Mouse (Mus musculus) forebrain, embryonic 13.5 days (tissue): ENCODE measurements at regions not wholly inside any gene's neighbourhood (a gene's known extent, or its start where the extent isn't known, plus 50 kb on each side); places are given as distances from the start of the nearest gene placed in this dataset.

Experiments used
- ATAC-seq: fragments of 200-750 bp; cut with Nextera tagmentation; 2 replicates; pipeline ENCODE4 v1.8.0; 2017
- H3K27ac ChIP-seq: fragments of 300-500 bp; sonication (generic); 2 replicates; pipeline ENCODE4 v1.5.1; 2015; ENCODE audit warnings: inconsistent platforms, mild to moderate bottlenecking, moderate library complexity
- H3K27me3 ChIP-seq: fragments of 300-500 bp; sonication (generic); 2 replicates; pipeline ENCODE4 v1.6.1; 2015; ENCODE audit warnings: mild to moderate bottlenecking, inconsistent platforms
- H3K36me3 ChIP-seq: fragments of 300-500 bp; sonication (generic); 2 replicates; pipeline ENCODE4 v1.6.1; 2015; ENCODE audit warnings: mild to moderate bottlenecking, inconsistent platforms; ENCODE audit not compliant: poor library complexity, severe bottlenecking
- H3K4me1 ChIP-seq: fragments of 300-500 bp; sonication (generic); 2 replicates; pipeline ENCODE4 v1.6.1; 2015; ENCODE audit warnings: inconsistent platforms
- H3K4me2 ChIP-seq: fragments of 300-500 bp; sonication (generic); 2 replicates; pipeline ENCODE4 v1.6.1; 2015; ENCODE audit warnings: inconsistent platforms, mild to moderate bottlenecking, moderate library complexity
- H3K4me3 ChIP-seq: fragments of 300-500 bp; sonication (generic); 2 replicates; pipeline ENCODE4 v1.5.1; 2015; ENCODE audit warnings: mild to moderate bottlenecking, inconsistent platforms
- H3K9ac ChIP-seq: fragments of 300-500 bp; sonication (generic); 2 replicates; pipeline ENCODE4 v1.6.1; 2015; ENCODE audit warnings: mild to moderate bottlenecking, inconsistent platforms
- H3K9me3 ChIP-seq: fragments of 300-500 bp; sonication (generic); replicated peaks from 2 replicates; pipeline ENCODE4 v1.6.1; 2016; ENCODE audit warnings: inconsistent platforms
- WGBS: fragments of 180-500 bp; shearing (Covaris S2); methylation state at CpG from one replicate; pipeline ENCODE4 v1.1.7; 2015; 5-methylcytosine and 5-hydroxymethylcytosine counted together

DNA sequence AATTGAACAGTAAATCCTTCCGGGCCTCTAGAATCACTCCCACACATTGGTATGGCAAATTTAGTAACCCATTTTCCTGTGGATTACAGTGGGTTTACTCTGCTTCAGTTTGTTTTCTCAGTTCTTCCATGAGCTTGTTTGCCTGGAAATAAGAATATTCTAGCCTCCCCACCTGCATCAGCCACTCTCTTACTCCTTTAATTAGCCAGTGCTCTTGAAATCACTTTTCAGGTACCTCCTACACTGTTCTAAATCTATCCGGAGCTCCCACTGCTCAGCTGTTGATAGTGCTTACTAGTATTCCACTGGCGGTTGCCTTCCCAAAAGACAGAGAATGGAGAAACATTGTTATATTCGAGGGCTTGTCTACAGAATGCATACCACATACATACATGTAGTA, 167.1 kb downstream of the Htr7 start:
- no peak overlapping the region for H3K9ac ChIP-seq
- H3K36me3 ChIP-seq = no peaks in the 10 kb centered on the region
- no peaks in the 10 kb centered on the region for H3K4me1 ChIP-seq
- H3K9me3 ChIP-seq = no peaks in the 10 kb centered on the region
- WGBS = 85% methylated on average over 4 of the region's 4 CpGs
- no peak overlapping the region for H3K27ac ChIP-seq
- no peak overlapping the region for H3K4me2 ChIP-seq
- no peak for ATAC-seq
- H3K4me3 ChIP-seq = no peak overlapping the region
- no peaks in the 10 kb centered on the region for H3K27me3 ChIP-seq

DNA sequence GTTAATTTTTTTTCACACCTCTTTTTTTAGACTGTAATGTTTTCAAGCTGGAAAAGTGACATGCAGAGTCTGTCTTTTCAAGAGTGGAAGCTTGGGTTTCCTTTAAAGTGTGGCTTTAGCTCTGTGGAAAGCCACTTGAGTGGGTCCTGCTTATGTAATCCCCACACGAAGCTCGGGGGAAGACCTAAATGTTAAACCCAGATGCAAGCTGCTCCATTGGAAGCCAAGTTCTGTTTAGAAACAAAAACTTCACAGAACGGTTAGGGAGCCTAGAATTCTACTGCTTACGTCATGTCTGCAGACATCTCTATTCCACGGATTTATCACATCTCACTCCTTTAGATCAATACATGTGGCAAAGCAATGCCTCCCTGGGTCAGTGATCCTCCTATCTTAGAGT, 171.0 kb downstream of the Htr7 start:
- Histone ChIP-seq H3K27ac (no peak overlapping the region), H3K4me3 (no peak overlapping the region), H3K4me1 (no peaks in the 10 kb centered on the region), H3K27me3 (no peaks in the 10 kb centered on the region), H3K9me3 (no peaks in the 10 kb centered on the region), H3K36me3 (no peaks in the 10 kb centered on the region), H3K4me2 (no peak overlapping the region), H3K9ac (no peak overlapping the region)
- ATAC-seq = no peak
- WGBS = 82% methylated on average over 5 of the region's 5 CpGs

DNA sequence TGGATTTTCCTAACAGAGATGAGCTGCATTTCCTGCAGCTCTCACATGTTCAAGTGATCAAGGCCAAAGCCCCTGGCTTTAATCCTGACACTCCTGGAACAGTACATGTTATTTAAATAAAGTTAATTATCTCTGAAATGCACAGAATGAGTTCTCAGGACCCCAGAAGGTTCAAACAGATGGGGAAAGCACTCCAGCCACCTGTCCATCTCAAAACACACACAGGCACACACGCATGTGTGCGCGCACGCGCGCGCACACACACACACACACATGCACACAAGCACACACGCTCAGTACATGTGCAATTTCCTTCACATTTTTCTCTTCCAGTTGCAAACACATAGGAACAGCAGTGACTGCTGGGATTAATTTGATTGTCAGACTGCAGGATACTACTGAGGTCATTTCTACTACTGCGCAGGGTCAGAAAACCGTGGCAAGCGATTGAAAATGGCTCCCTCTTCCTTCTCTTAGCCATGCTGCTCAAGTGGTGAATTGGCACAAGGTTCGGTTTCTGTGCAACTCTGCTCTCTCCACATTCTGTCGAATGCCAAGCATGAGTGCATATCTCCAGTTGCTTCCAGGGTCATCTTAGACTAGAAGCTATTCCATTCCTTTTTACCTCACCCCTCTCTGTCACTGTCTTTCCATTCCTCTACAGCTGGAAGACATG, 175.4 kb downstream of the Htr7 start:
- H3K27ac ChIP-seq = no peak overlapping the region
- no peak overlapping the region for H3K4me2 ChIP-seq
- 93% methylated on average over 13 of the region's 13 CpGs for WGBS
- H3K27me3 ChIP-seq = no peaks in the 10 kb centered on the region
- H3K9ac ChIP-seq = no peak overlapping the region
- no peak overlapping the region for H3K4me3 ChIP-seq
- H3K36me3 ChIP-seq = no peaks in the 10 kb centered on the region
- H3K4me1 ChIP-seq = no peaks in the 10 kb centered on the region
- peak; percentile 45; the same call in 1 of the 2 replicates for ATAC-seq
- no peaks in the 10 kb centered on the region for H3K9me3 ChIP-seq

DNA sequence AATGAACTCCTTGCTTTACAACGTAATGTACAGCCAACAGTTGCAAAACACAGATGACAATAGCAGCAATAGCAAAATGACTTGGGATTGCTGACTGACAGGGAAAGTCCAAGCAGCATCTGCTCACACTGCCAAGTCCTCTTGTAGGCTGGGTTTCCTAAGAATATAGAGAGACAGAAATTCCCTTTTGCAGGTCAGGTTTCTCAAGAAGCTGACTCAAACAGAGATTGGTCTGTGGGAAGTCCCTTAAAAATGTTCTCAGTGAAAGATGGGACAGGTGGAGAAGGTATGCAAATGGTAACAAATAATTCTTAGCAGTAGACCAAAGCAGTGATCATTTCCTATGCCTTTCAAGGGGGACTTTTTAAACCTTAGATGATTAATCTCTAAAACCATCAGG, 181.8 kb downstream of the Htr7 start:
- H3K4me1 ChIP-seq = no peaks in the 10 kb centered on the region
- H3K27ac ChIP-seq = no peak overlapping the region
- 71% methylated on average over 1 of the region's 1 CpGs for WGBS
- no peak overlapping the region for H3K4me2 ChIP-seq
- no peak for ATAC-seq
- no peaks in the 10 kb centered on the region for H3K9me3 ChIP-seq
- no peak overlapping the region for H3K9ac ChIP-seq
- H3K4me3 ChIP-seq = no peak overlapping the region
- H3K27me3 ChIP-seq = no peaks in the 10 kb centered on the region
- H3K36me3 ChIP-seq = no peaks in the 10 kb centered on the region

DNA sequence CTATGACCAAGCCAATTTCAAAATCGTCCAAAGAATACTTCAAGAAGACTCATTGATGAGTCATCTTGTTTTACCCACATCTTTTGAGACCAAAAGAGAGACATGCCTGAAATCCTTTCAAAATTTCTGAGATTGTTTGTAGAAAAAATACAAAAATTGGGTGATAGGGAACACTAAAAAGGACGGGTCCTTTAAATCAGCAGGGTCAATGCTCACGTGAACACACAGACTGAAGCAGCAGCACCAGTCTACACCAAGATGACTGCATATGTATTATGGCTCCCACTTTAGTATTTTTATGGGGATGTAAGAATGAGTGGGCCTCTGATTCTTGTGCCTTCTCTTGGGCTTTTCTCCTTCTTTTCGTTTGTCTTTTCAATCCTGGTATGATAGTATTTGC, 186.6 kb downstream of the Htr7 start:
- H3K27me3 ChIP-seq = no peaks in the 10 kb centered on the region
- no peak overlapping the region for H3K4me3 ChIP-seq
- H3K9ac ChIP-seq = no peak overlapping the region
- no peak overlapping the region for H3K4me2 ChIP-seq
- no peaks in the 10 kb centered on the region for H3K36me3 ChIP-seq
- no peak for ATAC-seq
- H3K27ac ChIP-seq = no peak overlapping the region
- no peaks in the 10 kb centered on the region for H3K9me3 ChIP-seq
- no peaks in the 10 kb centered on the region for H3K4me1 ChIP-seq
- WGBS = 87% methylated on average over 4 of the region's 4 CpGs

DNA sequence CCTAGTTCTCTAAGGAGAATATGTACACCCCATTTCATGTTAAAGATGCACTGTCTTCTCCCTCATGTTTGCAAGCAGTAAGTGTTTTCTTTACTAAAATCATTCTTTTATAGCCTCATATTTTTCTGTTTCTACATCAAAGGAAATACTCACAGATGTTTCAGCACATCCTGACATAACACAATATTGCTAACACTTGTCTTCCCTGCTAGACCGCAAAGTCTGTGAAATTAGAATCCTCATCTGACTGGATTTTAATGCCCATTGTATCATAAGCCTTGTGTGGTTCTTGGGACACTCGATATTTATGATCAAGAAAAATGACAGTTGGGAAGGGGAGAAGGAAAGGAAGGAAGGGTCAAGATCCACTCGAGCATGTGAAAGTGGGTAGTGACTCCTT, 188.8 kb downstream of the Htr7 start:
- WGBS = 85% methylated on average over 3 of the region's 3 CpGs
- no peaks in the 10 kb centered on the region for H3K9me3 ChIP-seq

DNA sequence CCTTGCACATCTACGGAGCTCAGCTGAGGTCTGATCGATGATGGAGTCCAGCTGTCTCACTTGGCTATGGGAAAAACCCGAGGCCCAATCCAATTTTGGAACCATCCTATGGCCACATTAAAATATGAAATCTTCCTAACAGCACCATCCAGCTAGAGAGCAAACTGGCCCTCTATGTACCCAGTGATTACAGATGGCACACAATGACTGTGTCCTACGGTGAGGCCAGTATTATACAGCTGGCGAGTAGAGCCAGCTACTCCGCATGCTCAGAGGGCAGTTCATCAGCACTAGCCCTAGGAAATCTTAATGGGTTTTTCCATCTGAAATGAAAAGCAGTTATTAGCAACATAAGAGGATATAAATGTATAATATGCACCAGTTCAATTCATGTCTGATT, 194.3 kb downstream of the Htr7 start:
- Histone ChIP-seq H3K9ac (no peak overlapping the region), H3K9me3 (no peaks in the 10 kb centered on the region), H3K4me3 (no peak overlapping the region), H3K27ac (no peak overlapping the region), H3K4me2 (no peak overlapping the region), H3K4me1 (no peaks in the 10 kb centered on the region), H3K27me3 (no peaks in the 10 kb centered on the region), H3K36me3 (no peaks in the 10 kb centered on the region)
- WGBS = 85% methylated on average over 6 of the region's 6 CpGs
- ATAC-seq = no peak

More for the DNA sequence above, 188.8 kb downstream of the Htr7 start:
- Histone ChIP-seq H3K27ac (no peak overlapping the region), H3K4me2 (no peak overlapping the region), H3K9ac (no peak overlapping the region), H3K27me3 (no peaks in the 10 kb centered on the region), H3K4me1 (no peaks in the 10 kb centered on the region), H3K36me3 (no peaks in the 10 kb centered on the region), H3K4me3 (no peak overlapping the region)
- ATAC-seq = no peak

DNA sequence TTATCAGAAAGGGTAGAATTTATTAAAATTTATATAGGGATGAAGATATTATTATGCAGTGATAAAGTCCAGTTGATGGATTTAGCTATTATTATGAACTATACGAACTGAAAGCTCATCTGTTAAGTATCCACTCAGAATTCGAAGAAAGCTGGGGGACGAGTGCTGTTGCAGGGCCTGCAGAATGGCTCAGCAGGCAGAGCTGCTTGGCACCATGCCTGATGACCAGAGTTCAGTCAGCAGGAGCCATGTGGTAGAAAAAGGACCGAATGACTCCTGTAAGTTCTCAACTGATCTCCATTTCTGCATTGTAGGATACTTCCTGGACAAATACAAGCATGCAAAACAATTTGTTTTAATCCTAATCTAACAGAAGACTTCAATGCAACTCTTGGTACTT, 195.9 kb downstream of the Htr7 start:
- no peak for ATAC-seq
- no peaks in the 10 kb centered on the region for H3K27me3 ChIP-seq

DNA sequence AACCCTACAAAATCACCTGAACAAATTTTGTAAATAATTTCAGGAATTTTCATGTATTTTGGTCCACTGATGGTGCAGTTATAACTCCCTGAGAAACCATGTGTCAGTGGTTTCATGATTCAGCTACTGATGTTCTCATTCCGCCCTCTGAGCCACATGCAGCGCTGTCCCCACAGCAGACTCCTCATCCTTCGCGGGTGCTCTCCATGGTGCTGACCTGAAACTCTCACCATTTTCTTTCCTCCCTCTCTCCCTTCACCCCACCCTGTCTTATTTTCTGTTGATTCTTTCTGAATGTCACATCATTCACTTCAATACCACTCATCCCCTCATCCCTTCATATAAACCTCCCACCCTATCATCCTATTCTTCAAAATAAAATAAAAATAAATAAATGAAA, 224.3 kb downstream of the Htr7 start:
- WGBS = 15% methylated on average over 4 of the region's 4 CpGs
- H3K9ac ChIP-seq = no peak overlapping the region
- H3K4me2 ChIP-seq = no peak overlapping the region
- no peaks in the 10 kb centered on the region for H3K36me3 ChIP-seq
- no peaks in the 10 kb centered on the region for H3K27me3 ChIP-seq
- H3K4me1 ChIP-seq = no peaks in the 10 kb centered on the region
- H3K4me3 ChIP-seq = no peak overlapping the region
- H3K27ac ChIP-seq = no peak overlapping the region
- no peaks in the 10 kb centered on the region for H3K9me3 ChIP-seq
- ATAC-seq = no peak

More for the DNA sequence above, 195.9 kb downstream of the Htr7 start:
- WGBS = 65% methylated on average over 4 of the region's 4 CpGs
- H3K27ac ChIP-seq = no peak overlapping the region
- H3K9me3 ChIP-seq = no peaks in the 10 kb centered on the region
- no peak overlapping the region for H3K9ac ChIP-seq
- H3K36me3 ChIP-seq = no peaks in the 10 kb centered on the region
- H3K4me2 ChIP-seq = no peak overlapping the region
- H3K4me1 ChIP-seq = no peaks in the 10 kb centered on the region
- no peak overlapping the region for H3K4me3 ChIP-seq

DNA sequence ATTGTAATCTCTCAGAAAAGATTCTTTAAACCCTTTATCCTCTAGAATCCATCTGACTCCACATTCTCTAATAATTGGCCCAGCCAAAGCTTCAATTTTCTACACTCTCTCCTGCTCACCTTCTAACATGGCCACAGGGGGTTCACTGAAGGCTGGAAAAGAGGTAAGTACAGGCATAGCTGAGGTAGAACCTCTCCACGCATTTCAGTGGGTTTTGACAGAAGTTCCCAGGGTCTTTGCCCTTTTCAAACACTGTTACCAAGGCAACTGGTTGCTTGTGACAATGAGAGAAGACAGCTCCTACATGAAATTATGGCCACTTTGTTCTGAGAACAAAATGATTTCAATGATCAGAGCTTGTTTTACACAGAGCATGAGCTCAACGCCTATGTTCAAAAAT, 231.2 kb downstream of the Htr7 start:
- no peak overlapping the region for H3K9ac ChIP-seq
- H3K9me3 ChIP-seq = no peaks in the 10 kb centered on the region
- no peak overlapping the region for H3K27ac ChIP-seq
- ATAC-seq = no peak
- no peak overlapping the region for H3K4me2 ChIP-seq
- no peaks in the 10 kb centered on the region for H3K27me3 ChIP-seq
- H3K36me3 ChIP-seq = no peaks in the 10 kb centered on the region
- no peak overlapping the region for H3K4me3 ChIP-seq
- H3K4me1 ChIP-seq = no peaks in the 10 kb centered on the region
- 47% methylated on average over 2 of the region's 2 CpGs for WGBS

DNA sequence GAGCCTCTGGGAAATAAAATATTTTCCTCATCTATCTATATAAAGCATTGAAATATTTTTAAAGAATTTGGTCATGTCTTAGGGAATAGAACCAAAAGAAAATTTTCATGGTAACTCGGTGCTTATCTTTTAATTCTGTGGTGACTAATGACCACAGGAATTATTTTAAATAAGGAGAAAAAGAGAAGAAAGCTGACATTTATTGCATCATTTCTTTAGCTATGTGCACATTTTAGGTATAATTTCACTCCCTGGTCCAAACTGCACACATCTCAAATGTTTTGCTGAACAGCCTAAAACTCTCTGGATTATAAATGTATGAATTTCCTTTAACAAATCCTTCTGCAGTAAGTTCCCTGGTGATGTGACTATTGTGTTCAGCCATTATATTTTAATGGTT, 237.7 kb downstream of the Htr7 start:
- Histone ChIP-seq H3K9me3 (no peaks in the 10 kb centered on the region), H3K27me3 (no peaks in the 10 kb centered on the region), H3K27ac (no peak overlapping the region), H3K4me1 (no peaks in the 10 kb centered on the region), H3K4me3 (no peak overlapping the region), H3K4me2 (no peak overlapping the region), H3K36me3 (no peaks in the 10 kb centered on the region), H3K9ac (no peak overlapping the region)
- ATAC-seq = no peak
- WGBS = 92% methylated on average over 1 of the region's 1 CpGs

DNA sequence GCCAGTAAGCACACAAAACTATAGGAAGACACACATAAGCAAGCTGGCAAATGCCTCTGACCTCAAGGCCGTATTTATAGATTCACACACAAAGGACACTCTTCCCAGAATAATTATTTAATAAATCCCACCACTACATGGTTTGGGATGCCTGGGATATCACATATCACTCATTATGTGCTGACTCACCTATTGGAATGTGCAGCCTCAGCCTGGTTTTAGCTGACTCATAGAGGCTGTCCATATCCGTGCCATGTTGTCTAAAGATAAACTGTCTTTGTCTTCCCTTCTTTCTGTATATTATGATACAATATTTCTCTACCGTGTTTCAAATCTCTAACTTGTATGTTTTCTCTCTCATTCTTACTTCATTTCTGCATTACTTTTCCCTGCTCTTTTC, 262.6 kb downstream of the Htr7 start:
- no peak overlapping the region for H3K4me3 ChIP-seq
- ATAC-seq = no peak
- H3K27ac ChIP-seq = no peak overlapping the region
- H3K9ac ChIP-seq = no peak overlapping the region
- WGBS = 81% methylated on average over 3 of the region's 3 CpGs
- H3K4me1 ChIP-seq = no peaks in the 10 kb centered on the region
- no peaks in the 10 kb centered on the region for H3K36me3 ChIP-seq
- no peaks in the 10 kb centered on the region for H3K9me3 ChIP-seq
- no peak overlapping the region for H3K4me2 ChIP-seq
- no peaks in the 10 kb centered on the region for H3K27me3 ChIP-seq

DNA sequence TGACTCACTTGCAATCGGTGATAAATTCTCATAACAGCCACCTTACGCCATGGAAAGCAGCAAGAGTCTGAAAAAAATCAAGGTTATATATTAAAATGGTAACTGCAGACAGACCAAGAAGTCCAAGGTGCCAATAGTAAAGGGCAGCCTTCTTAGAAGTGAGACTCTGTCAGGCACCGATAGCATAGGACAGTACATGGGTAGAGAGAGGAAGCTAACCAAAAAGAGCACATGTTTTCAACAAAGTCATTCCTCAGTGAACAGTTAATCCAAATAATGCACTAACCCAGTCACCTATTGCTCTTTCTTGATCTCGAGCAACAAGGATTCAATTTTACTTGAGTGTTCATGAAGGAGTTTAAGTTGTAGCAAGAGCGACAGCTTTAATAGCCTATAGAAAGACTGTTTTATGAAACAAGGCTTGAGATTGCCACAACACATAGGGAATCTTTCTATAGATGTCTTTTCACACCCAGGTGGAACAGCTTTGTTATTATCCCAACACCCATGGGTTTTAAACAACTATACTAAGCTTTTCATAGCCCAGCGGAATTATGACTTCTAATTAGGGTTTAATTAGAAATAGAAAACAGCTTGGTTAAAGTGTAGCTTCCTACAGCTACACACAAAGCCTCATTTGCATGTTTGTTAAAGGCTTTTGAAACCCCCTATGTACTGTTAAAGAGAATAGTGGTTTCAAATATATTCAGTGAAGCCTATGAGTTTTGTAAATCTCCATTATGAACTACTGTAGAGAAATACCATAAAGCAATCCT, 269.9 kb downstream of the Htr7 start:
- WGBS = 73% methylated on average over 6 of the region's 6 CpGs
- Histone ChIP-seq H3K36me3 (no peaks in the 10 kb centered on the region), H3K4me1 (no peaks in the 10 kb centered on the region), H3K27me3 (no peaks in the 10 kb centered on the region), H3K27ac (no peak overlapping the region), H3K9me3 (no peaks in the 10 kb centered on the region), H3K4me2 (no peak overlapping the region), H3K4me3 (no peak overlapping the region), H3K9ac (no peak overlapping the region)
- no peak for ATAC-seq
